Mouse (Mus musculus) intestine, embryonic 15.5 days (tissue): ENCODE measurements around the gene Fhl2. TPM values are rescaled to one million over a fixed set of nuclear protein-coding genes. Genes with fewer than 3 reads are reported as not detected.
"Not testable (repeated sequence)": the region's sequence is repeated elsewhere in the genome, so short reads cannot be mapped to it uniquely, and the experiment has no call there.

ENCODE experiments used
- ATAC-seq: fragments of 200-750 bp; cut with Nextera tagmentation; 2 replicates; pipeline ENCODE4 v1.8.0; 2017; ENCODE audit warnings: moderate TSS enrichment, moderate library complexity
- H3K27ac ChIP-seq: fragments of 300-500 bp; sonication (generic); 2 replicates; pipeline ENCODE4 v1.5.1; 2015; ENCODE audit warnings: mild to moderate bottlenecking, inconsistent platforms
- H3K27me3 ChIP-seq: fragments of 300-500 bp; sonication (generic); replicated peaks from 2 replicates; pipeline ENCODE4 v1.6.1; 2015; ENCODE audit warnings: inconsistent platforms
- H3K36me3 ChIP-seq: fragments of 300-500 bp; sonication (generic); 2 replicates; pipeline ENCODE4 v1.6.1; 2015; ENCODE audit warnings: inconsistent platforms
- H3K4me1 ChIP-seq: fragments of 300-500 bp; sonication (generic); replicated peaks from 2 replicates; pipeline ENCODE4 v1.6.1; 2015; ENCODE audit warnings: inconsistent platforms
- H3K4me2 ChIP-seq: fragments of 300-500 bp; sonication (generic); replicated peaks from 2 replicates; pipeline ENCODE4 v1.6.1; 2015; ENCODE audit warnings: mild to moderate bottlenecking, inconsistent platforms
- H3K4me3 ChIP-seq: fragments of 300-500 bp; sonication (generic); replicated peaks from 2 replicates; pipeline ENCODE4 v1.5.1; 2015; ENCODE audit warnings: inconsistent platforms
- H3K9ac ChIP-seq: fragments of 300-500 bp; sonication (generic); 2 replicates; pipeline ENCODE4 v1.6.1; 2015; ENCODE audit warnings: inconsistent platforms
- H3K9me3 ChIP-seq: fragments of 300-500 bp; sonication (generic); 2 replicates; pipeline ENCODE4 v1.6.1; 2016; ENCODE audit warnings: inconsistent platforms
- WGBS: fragments of 180-500 bp; shearing (Covaris S2); methylation state at CpG from one replicate; pipeline ENCODE4 v1.1.7; 2015; 5-methylcytosine and 5-hydroxymethylcytosine counted together
- polyA plus RNA-seq: library from polyadenylated mRNA; unstranded; fragments of >200 nt; fragmentation: Nextera tagmentation; extraction: Ambion mirVana; gene quantifications from 2 replicates; pipeline ENCODE4 v1.2.1, GENCODE M21; 2015

Fhl2 gene
- polyA plus RNA-seq, 1 experiment from 2014 or later: 58.0 TPM

DNA sequence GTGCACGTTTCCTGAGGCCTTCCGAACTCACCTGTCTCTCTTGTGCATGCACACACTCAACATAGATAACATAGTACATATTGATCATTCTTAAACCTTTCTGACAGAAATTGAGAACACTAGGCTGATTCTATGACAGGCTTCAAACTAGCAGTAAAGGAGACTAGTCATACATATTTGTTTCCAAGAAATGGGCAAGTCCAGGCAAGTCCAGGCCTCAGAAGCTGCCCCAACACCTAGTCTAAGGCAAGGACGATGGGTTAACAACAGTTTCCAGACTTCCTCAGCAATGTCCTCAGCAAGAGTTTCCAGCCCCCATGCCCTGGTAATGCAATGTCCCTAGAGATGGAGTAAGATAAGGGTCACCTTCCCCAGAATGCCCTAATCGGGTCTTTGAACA, 53.0 kb downstream of the Fhl2 start:
- Histone ChIP-seq H3K4me3 (no peak overlapping the region), H3K9ac (no peak overlapping the region), H3K27ac (no peak overlapping the region), H3K9me3 (no peaks in the 10 kb centered on the region), H3K4me2 (no peak overlapping the region), H3K36me3 (no peaks in the 10 kb centered on the region), H3K4me1 (peaks cover 10% of the 10 kb centered on the region; the same call in 1 of the 2 replicates), H3K27me3 (no peaks in the 10 kb centered on the region)
- WGBS: 87% methylated on average over 4 of the region's 4 CpGs
- no peak for ATAC-seq

DNA sequence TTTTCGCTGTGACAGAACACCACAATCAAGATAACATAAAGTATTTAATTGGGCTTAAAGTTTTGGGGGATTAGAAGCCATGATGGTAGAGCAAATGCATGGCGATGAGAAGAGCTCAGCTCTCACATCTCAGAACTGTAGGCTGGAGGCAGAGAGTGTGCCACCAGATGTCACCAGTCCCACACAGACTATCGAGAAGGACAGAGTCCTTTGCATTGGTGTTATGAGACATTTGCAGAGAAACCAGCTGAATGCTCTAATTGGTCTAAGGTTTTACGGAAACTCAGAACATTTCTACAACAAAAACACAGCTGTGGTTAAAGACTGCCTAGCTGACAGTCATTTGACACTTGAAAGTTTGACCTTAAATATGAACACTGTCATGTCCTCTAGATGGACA, 53.5 kb downstream of the Fhl2 start:
- H3K4me1 ChIP-seq: peaks cover 10% of the 10 kb centered on the region; the same call in 1 of the 2 replicates
- no peak overlapping the region for H3K27ac ChIP-seq
- no peak for ATAC-seq
- H3K4me2 ChIP-seq: no peak overlapping the region
- peaks cover under 1% of the 10 kb centered on the region; the same call in 1 of the 2 replicates for H3K36me3 ChIP-seq
- WGBS: 80% methylated on average over 4 of the region's 4 CpGs
- no peak overlapping the region for H3K9ac ChIP-seq
- H3K4me3 ChIP-seq: no peak overlapping the region
- H3K27me3 ChIP-seq: no peaks in the 10 kb centered on the region
- no peaks in the 10 kb centered on the region for H3K9me3 ChIP-seq

DNA sequence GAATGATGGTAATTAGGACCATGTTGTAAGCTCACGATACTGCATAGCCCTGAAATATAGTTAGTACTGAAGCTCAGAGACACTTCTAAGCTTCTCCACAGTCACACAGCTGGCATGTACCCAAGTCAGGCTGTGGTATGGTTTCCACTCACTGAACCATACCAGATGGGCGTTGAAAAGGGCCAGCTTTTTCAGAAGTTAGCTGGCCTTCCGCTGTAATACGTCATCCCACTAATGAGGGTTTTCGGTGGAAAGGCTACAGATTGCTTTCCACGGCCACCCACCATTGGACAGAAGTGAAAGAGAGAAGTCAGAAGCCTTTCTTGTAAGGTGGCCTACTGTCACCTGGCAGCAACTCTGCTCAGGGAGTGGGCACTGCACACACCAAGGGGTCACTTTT, 53.9 kb downstream of the Fhl2 start:
- Histone ChIP-seq H3K36me3 (peaks cover 3% of the 10 kb centered on the region; the same call in 1 of the 2 replicates), H3K4me1 (peaks cover 10% of the 10 kb centered on the region; the same call in 1 of the 2 replicates), H3K9me3 (no peaks in the 10 kb centered on the region), H3K27me3 (no peaks in the 10 kb centered on the region), H3K4me3 (no peak overlapping the region), H3K27ac (no peak overlapping the region), H3K9ac (no peak overlapping the region), H3K4me2 (no peak overlapping the region)
- ATAC-seq: no peak
- WGBS: 75% methylated on average over 6 of the region's 6 CpGs

DNA sequence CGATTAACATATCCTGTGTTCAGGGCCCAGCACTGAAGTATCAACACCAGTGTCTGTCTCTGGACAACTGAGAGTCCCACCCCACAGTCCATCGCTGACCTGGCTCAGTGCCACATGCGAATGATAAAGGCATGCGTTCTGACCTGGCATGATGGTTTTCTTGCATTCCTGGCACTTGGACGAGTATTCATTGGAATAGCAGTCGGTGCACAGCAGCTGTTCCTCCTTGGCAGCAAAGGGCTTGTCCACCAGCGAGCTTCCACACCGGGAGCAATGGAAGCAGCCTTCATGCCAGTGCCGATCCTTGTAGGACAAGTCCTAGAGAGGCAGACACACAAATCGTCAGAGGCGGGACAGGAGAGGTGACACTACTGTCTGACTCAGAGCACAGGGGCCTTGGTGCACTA, 55.2 kb downstream of the Fhl2 start:
- peaks cover 10% of the 10 kb centered on the region; the same call in 1 of the 2 replicates for H3K4me1 ChIP-seq
- no peak overlapping the region for H3K27ac ChIP-seq
- peaks cover 9% of the 10 kb centered on the region for H3K36me3 ChIP-seq
- H3K9ac ChIP-seq: no peak overlapping the region
- H3K27me3 ChIP-seq: no peaks in the 10 kb centered on the region
- H3K9me3 ChIP-seq: no peaks in the 10 kb centered on the region
- 68% methylated on average over 11 of the region's 11 CpGs for WGBS
- H3K4me3 ChIP-seq: no peak overlapping the region
- no peak for ATAC-seq
- no peak overlapping the region for H3K4me2 ChIP-seq

DNA sequence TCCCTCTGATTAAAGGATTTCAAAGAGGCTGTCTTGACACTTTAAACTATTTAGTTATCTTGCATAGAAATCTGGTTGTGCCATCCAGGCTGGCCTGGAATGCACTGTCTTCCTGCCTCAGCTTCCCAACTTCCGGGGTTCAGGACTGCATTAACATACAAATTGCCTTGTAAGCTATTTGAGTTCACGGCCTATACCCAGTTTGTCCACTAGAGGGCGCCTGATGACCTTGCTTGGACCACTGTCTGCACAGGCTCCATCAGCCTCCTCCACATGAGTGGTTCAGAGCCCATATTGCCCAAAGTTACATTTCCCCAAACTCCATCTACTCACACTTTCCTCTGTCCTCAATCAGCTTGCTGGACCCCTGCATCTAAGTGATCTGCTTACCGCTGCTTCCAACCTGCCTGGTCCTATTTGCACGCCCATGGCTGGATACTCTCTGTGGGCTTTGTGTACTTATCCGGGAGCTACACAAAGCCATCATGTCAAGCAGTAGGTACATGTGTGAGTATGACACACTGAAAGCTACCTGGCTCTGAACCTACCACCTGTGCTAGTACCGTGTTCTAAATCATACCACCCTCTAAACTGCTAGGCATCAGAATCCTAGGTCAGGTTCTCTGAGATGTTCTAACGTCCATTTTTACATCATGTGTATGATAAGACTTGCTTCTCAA, 57.1 kb downstream of the Fhl2 start:
- 52% methylated on average over 8 of the region's 8 CpGs for WGBS
- Histone ChIP-seq H3K27me3 (no peaks in the 10 kb centered on the region), H3K9me3 (no peaks in the 10 kb centered on the region), H3K4me3 (no peak overlapping the region), H3K4me1 (peaks cover 7% of the 10 kb centered on the region; the same call in 1 of the 2 replicates), H3K36me3 (peaks cover 15% of the 10 kb centered on the region), H3K27ac (no peak overlapping the region), H3K9ac (no peak overlapping the region), H3K4me2 (no peak overlapping the region)
- ATAC-seq: peak; percentile 78

DNA sequence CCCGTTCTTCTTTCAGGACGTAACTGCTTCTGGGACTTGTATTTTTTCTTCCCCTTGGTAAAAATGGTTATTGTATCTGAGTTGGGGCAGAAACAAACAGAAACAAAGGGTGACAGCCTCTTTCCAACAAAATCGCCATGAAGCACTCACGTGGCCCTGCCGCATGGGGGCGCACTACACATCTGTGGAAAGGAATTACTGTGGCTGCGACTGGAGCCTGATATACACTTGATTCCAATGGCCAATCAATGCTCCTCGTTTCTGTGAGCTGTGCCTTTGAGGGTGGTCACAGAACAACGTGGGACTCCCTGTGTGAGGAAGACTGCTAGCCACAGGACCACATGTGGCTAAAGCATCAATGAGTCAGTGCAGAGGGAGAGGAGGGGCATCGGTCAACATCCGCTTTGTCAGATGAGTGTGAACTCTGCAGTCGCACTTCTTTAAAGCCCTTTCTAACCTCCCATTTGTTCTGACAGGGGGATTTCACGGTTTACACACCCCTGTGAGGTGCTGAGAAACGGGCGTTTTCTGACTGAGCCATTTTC, 58.4 kb downstream of the Fhl2 start:
- no peak overlapping the region for H3K27ac ChIP-seq
- no peak for ATAC-seq
- no peaks in the 10 kb centered on the region for H3K9me3 ChIP-seq
- no peak overlapping the region for H3K4me2 ChIP-seq
- H3K9ac ChIP-seq: no peak overlapping the region
- H3K27me3 ChIP-seq: no peaks in the 10 kb centered on the region
- peaks cover 15% of the 10 kb centered on the region for H3K36me3 ChIP-seq
- no peak overlapping the region for H3K4me3 ChIP-seq
- peaks cover 3% of the 10 kb centered on the region; the same call in 1 of the 2 replicates for H3K4me1 ChIP-seq
- WGBS: 72% methylated on average over 15 of the region's 15 CpGs

DNA sequence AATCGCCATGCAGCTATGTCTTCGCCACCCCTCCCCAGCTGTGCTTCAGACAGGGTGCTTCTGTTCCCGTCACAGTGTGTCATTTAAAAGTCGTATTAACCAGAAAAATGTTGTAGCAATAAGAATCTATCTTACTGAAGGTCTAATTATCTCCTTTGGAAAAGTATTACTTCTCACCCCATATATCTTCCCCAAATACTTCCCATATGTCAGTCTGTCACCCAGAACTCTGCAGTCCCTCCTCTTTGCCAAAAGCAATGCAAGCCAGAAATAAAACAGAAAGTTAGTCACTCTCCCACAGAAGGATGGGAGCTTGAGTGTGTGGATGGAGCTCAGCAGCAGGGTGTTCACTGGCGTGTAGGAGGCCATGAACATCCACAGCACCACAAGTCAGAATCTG, 59.5 kb downstream of the Fhl2 start:
- no peaks in the 10 kb centered on the region for H3K9me3 ChIP-seq
- H3K36me3 ChIP-seq: peaks cover 15% of the 10 kb centered on the region
- WGBS: 91% methylated on average over 5 of the region's 5 CpGs

DNA sequence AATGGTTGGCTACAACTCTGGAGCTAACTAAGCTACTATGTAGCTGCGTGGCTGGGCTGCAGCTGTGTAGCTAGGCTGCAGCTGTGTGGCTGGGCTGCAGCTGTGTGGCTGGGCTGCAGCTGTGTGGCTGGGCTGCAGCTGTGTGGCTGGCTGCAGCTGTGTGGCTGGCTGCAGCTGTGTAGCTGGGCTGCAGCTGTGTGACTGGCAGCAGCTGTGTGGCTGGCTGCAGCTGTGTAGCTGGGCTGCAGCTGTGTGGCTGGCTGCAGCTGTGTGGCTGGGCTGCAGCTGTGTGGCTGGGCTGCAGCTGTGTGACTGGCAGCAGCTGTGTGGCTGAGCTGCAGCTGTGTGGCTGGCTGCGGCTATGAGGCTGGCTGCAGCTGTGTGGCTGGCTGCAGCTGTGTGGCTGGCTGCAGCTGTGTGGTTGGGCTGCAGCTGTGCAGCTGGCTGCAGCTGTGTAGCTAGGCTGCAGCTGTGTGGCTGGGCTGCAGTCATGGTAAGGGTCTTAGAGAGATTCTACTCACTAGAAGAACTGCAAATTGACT, 60.2 kb downstream of the Fhl2 start:
- H3K4me1 ChIP-seq, H3K9me3 ChIP-seq, H3K4me2 ChIP-seq, H3K9ac ChIP-seq, ATAC-seq, H3K27me3 ChIP-seq, H3K4me3 ChIP-seq, H3K27ac ChIP-seq: not testable (repeated sequence)
- WGBS: 84% methylated on average over 2 of the region's 2 CpGs
- peaks cover 17% of the 10 kb centered on the region for H3K36me3 ChIP-seq

More for the DNA sequence above, 59.5 kb downstream of the Fhl2 start:
- Histone ChIP-seq H3K4me3 (no peak overlapping the region), H3K4me2 (no peak overlapping the region), H3K27ac (no peak overlapping the region), H3K4me1 (no peaks in the 10 kb centered on the region; the same call in 1 of the 2 replicates), H3K9ac (no peak overlapping the region), H3K27me3 (no peaks in the 10 kb centered on the region)
- ATAC-seq: no peak

DNA sequence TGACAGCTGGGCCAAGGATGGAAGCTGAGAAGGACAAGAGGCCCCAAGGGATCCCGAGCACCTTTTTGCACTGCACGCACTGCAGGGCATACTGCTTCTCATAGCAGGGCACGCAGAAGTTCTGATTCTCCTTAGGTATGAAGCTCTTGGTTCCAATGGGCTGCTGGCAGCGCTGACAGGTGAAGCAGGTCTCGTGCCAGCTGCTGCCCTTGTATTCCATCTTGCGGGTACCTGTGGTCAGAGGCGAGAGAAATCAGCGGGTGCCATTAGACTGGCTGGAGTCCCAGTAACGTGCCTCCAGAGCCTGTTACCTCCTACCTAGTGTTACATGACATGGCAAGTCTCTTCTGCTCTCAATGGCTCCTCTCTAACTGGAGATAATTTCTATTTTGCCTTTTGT, 65.2 kb downstream of the Fhl2 start:
- Histone ChIP-seq H3K4me2 (no peak overlapping the region), H3K36me3 (peaks cover 38% of the 10 kb centered on the region), H3K4me1 (no peaks in the 10 kb centered on the region), H3K9me3 (no peaks in the 10 kb centered on the region), H3K27me3 (no peaks in the 10 kb centered on the region), H3K27ac (no peak overlapping the region), H3K9ac (no peak overlapping the region), H3K4me3 (no peak overlapping the region)
- 91% methylated on average over 9 of the region's 9 CpGs for WGBS
- no peak for ATAC-seq

DNA sequence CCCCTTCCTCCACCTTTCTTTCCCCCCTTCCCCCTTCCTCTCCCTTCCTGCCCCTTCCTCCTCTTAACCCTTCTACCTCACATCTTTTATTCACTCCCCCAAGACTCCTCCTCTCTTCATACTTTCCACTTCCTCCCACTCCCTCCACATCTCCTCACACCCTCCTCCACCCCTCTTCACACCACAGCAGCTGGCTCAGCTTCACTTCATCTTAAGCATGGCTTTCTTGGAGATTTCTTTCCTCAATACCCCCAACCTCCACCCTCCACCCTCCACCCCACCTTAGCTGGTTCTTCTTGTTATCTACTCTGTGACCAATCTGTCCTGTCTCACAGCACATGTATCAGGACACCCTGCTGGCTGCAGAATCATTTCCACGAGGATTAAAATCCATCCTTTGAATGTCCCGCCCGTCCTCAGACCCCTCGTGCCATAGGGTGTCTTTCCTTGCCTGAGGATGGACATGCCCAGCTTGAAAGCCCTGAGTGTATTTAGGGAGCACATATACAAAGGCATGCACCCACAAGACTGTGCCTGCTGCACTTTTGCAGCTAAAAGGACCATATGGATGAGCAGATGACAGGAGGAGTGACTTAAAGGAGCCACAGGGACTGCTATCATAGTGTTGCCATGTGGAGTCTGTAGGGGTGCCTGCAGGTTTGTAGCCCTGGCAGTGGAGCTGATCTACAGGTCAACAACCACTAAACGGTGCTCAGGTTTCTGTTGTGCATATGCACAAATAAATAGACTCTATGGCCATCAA, 66.4 kb downstream of the Fhl2 start:
- H3K27me3 ChIP-seq: no peaks in the 10 kb centered on the region
- H3K4me2 ChIP-seq: no peak overlapping the region
- no peak for ATAC-seq
- H3K4me3 ChIP-seq: no peak overlapping the region
- H3K9me3 ChIP-seq: no peaks in the 10 kb centered on the region
- 80% methylated on average over 5 of the region's 5 CpGs for WGBS
- no peaks in the 10 kb centered on the region for H3K4me1 ChIP-seq
- H3K9ac ChIP-seq: no peak overlapping the region
- H3K36me3 ChIP-seq: peaks cover 33% of the 10 kb centered on the region
- no peak overlapping the region for H3K27ac ChIP-seq

DNA sequence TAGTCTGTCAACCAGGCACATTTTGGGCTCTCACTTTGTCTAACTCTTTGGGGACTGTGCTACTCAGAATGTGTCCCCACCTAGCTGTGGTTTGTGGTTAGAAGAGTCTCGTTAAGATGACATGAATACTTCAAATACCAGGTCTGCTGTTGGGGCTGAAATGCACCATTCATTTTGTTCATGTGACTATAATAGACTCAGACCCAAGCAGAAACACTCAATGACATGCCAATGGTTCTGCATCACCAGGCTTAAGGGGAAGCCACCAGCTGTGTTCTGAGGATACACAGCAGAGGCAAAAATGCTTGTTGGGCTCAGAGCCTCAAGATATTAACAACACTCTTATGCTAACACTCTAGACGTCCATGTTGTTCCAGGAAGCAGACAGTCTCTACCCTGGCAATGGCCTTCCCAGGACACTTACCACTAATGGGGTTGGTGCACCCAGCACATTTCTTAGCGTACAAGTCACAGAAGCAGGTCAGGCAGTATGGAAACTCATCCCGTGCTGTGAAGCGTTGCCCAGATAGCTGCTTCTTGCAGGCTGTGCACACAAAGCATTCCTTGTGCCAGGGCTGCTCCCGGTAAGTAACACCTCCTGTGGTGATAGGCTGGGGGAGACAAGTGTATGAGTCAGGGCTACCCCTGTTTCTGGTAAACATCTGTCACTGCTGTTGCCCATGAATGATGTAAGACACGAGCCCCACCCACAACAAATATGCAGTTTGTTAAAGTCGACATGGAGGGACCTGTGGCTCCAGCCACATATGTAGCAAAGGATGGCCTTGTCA, 68.8 kb downstream of the Fhl2 start:
- ATAC-seq: no peak
- WGBS: 78% methylated on average over 8 of the region's 8 CpGs
- no peak overlapping the region for H3K4me2 ChIP-seq

DNA sequence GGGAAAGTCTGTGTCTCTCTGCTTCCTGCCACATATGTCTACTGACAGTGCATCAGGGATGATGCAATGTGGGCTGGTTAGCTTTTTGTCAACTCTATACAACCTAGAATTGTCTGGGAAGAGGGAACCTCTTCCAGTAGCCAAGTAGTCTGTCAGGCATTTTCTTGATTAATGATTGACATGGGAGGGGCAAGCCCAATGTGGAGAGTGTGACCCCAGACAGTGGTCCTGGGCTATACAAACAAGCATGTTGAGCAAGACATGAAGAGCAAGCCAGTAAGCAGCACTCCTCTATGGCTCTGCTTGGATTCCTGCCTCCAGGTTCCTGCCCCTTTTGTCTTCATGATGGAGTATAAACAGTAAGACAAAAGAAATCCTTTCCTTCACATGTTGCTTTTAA, 69.6 kb downstream of the Fhl2 start:
- H3K9me3 ChIP-seq: no peaks in the 10 kb centered on the region
- H3K36me3 ChIP-seq: peaks cover 41% of the 10 kb centered on the region

More for the DNA sequence above, 68.8 kb downstream of the Fhl2 start:
- Histone ChIP-seq H3K36me3 (peaks cover 39% of the 10 kb centered on the region), H3K9me3 (no peaks in the 10 kb centered on the region), H3K9ac (no peak overlapping the region), H3K27me3 (no peaks in the 10 kb centered on the region), H3K27ac (no peak overlapping the region), H3K4me1 (no peaks in the 10 kb centered on the region), H3K4me3 (no peak overlapping the region)

More for the DNA sequence above, 69.6 kb downstream of the Fhl2 start:
- Histone ChIP-seq H3K9ac (no peak overlapping the region), H3K27me3 (no peaks in the 10 kb centered on the region), H3K4me2 (no peak overlapping the region), H3K4me1 (no peaks in the 10 kb centered on the region), H3K4me3 (no peak overlapping the region), H3K27ac (no peak overlapping the region)
- no peak for ATAC-seq
